Mouse (Mus musculus) bone marrow, adult 2 months (tissue): Measurements from ENCODE around the gene Ly6g6d.

ENCODE experiments used
- CTCF ChIP-seq: fragments of 200-500 bp; IDR thresholded peaks from 2 replicates; pipeline ENCODE4 v1.5.1; 2011; ENCODE audit warnings: low read length, control low read depth; ENCODE audit not compliant: control insufficient read depth, insufficient read depth
- POLR2A ChIP-seq: fragments of 200-500 bp; IDR thresholded peaks from 2 replicates; pipeline ENCODE4 v1.6.1; 2011; ENCODE audit warnings: low read depth, mild to moderate bottlenecking, control low read depth, low read length, borderline replicate concordance; ENCODE audit not compliant: control insufficient read depth

DNA sequence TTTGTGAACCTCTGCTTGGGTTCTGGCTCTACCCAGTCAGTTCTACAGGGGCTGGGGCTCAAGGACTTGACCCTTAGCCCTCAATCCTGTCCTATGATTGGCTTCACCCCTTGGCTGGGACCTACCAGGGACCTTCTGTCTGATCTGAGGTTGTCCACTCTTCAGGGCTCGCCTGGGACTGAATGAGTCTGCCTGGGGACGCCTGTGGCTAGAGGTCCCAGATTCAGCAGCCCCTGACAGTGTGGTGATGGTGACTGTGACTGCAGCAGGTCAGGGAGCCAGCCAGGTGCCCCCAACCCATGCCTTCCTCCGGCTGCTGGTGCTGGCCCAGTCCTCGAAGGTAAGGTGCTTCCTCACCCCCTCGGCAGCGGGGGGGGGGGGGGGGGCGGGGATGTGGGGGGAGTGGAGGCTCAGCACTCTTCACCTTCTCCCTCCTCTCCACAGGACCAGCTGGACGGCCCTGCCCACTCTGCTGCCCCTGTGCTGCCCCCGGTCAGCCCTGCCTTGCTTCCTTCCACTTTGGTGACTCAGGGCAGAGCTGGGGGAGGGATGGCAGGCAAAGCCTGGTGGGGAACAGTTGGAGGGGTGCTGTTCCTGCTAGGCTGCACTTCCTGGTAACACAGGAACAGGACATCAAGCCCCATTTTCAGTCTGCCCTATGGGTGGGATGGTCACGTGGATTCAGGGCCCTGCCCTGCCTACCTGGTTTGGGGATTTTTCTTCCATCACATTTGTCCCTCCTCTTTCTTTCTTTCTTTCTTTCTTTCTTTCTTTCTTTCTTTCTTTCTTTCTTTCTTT is 53.0 kb downstream of the Ly6g6d start:
- TF ChIP-seq POLR2A (no peak), CTCF (no peak)
